Mouse (Mus musculus): ENCODE measurements around the gene Plppr5.

DNA sequence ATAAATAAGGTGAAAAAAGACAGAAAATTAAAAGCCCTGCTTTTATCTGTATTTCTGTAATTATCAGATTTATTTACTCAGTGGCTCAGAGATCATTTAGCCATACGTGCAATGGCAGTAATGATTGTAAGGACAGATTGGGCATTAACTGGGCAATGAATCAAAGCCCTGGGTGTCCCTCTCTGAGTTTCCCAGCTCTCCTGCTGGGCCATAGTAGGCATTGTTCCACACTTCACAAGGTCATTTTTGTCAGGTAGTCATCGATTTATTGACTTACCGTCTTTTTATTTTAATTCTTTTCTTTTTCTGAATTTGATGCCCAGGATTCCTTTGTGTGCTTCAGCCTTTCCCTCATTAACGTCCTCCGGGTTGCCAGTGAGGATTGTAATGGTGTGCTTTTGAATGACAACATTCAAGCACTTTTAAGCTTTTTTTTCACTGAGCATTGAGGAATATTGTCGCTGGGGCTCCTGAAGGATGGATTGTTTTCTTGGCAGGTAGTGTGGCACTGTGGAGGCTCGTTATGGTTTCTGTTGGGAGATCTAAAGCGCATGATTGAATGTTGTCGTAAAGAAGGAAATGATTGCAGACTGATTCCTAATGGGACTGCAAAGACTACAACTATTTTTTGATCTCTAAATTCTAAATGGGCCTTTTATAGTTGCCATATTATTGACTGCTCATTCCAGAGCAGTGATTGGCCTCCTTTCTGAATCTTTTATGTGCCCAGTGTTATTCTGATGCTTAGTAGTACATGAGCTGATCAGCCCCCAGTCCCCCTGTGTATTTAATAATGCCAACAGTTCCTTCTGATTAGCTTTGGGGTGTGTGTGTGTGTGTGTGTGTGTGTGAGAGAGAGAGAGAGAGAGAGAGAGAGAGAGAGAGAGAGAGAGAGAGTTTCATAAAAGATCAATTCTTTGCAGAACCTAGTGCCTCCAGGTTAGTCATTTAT, 154.8 kb downstream of the Plppr5 start:
- TF ChIP-seq EP300 (IDR thresholded peaks at IDR 0.05; ENCODE audit: low read depth) (no peak), CTCF (IDR thresholded peaks at IDR 0.05; ENCODE audit: low read depth) (no peak)

All from heart, postnatal 0 days (tissue).